Mouse (Mus musculus): Measurements from ENCODE around the gene Ube2cbp.

DNA sequence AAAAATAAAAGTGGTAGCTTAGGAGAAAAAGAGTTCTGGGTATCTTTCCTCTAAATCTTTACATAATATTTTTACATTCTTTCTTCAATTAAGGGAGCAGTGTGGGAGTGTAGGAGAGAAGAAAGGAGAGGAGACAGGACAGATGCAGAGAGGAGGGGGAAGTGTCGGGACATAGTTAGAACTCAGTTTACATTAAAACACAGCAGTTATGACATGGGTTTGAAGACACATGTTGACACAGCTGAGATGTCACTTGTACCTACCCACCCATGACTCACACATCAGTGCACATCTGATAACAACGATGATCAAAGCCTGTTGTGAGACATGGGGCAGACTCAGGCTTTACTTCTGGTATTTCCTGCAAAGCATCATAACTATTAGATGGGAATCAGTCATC is 87.8 kb downstream of the Ube2cbp start:
- TF ChIP-seq GATA1 (IDR thresholded peaks at IDR 0.05; ENCODE audit: borderline replicate concordance, low read length) = no peak
- TF ChIP-seq FLI1 (IDR thresholded peaks at IDR 0.05; ENCODE audit: low read length) = no peak
